Mouse (Mus musculus) ovary, adult 18-20 months (tissue): Measurements from ENCODE around the gene Osbpl9.
A peak's percentile ranks its signal among the peaks of the same experiment; 100 is the strongest.

Experiments
- DNase-seq: peaks from one replicate; pipeline ENCODE4 v3.0.0; 2022; ENCODE audit warnings: low spot score, mixed read lengths

The Osbpl9 gene

GRCm38 (mm10) chr4:109201582-109202424 lies at the start of gene Osbpl9:
Osbpl9 (minus strand) TSS chr4:109202272.
- DNase-seq, result peak; percentile 95

DNA sequence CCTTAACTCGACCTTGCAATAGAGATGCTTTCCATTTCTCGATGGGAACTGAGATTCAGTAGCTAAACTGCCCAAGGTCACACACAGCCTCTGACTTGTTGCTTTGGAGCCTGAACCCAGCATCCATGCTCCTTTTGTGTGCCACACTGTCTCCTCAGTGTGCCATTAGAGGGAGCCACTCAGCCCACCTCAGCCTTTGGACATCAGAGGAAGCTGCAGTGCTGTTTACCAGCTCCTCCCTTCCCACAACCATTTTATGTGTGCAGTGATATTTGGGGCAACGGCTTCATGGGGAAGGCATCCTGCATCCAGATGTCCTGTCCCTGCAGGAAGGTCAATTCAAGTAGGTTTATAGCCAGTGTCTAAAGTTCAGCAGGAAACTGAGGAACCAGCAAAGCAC lies 49.5 kb upstream of the Osbpl9 start:
- DNase-seq, result no peak

GRCm38 (mm10) chr4:109245016-109245620 lies 43.0 kb upstream of the Osbpl9 start:
- DNase-seq, result no peak

- DNase-seq, result no peak
Measured at GRCm38 (mm10) chr4:109244506-109244905, 42.4 kb upstream of the Osbpl9 start.

GRCm38 (mm10) chr4:109241934-109242333 lies 39.9 kb upstream of the Osbpl9 start:
- DNase-seq, result peak; percentile 60

- no peak for DNase-seq
Measured at GRCm38 (mm10) chr4:109241221-109241620, 39.1 kb upstream of the Osbpl9 start.

GRCm38 (mm10) chr4:109238428-109239268 lies 36.6 kb upstream of the Osbpl9 start:
- peak; percentile 30 for DNase-seq

DNA sequence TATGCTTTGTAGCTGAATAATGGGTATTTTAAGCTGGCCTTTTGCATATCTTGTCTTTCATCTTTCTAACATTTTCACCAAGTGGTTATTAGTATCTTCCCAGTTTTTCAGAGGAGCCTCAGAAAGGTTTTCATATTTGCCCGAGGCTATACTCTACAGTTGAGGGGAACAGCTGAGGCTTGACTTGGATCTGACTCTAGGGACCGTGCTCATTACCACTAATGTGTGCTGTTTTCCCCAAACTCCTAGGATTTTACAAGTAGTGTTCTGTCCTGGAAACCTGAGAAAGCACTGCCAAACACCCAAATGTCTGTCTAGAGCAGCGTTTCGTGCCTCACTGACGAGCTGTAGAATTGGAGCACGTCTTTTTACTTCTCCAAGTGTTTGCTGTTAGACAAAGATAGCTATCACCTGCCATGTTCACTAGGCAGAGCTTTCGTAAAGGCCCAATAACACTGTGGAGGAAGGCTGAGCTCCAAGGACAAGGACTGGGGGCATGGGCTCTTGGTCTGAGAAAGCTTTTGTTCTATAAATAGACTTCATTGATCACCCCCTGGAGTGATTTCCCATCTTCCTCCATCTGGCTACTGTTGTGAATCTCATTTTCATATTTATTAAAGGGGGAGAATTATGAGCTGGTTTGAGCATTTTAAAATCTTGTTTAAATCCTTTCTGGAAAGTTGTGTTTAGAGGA lies 34.3 kb upstream of the Osbpl9 start:
- no peak for DNase-seq

- DNase-seq, result no peak
Measured at GRCm38 (mm10) chr4:109234806-109235350, 32.8 kb upstream of the Osbpl9 start.

GRCm38 (mm10) chr4:109234185-109234584 lies 32.1 kb upstream of the Osbpl9 start, which contains the start of gene Calr4:
Calr4 (plus strand) TSS chr4:109234485.
- no peak for DNase-seq

DNA sequence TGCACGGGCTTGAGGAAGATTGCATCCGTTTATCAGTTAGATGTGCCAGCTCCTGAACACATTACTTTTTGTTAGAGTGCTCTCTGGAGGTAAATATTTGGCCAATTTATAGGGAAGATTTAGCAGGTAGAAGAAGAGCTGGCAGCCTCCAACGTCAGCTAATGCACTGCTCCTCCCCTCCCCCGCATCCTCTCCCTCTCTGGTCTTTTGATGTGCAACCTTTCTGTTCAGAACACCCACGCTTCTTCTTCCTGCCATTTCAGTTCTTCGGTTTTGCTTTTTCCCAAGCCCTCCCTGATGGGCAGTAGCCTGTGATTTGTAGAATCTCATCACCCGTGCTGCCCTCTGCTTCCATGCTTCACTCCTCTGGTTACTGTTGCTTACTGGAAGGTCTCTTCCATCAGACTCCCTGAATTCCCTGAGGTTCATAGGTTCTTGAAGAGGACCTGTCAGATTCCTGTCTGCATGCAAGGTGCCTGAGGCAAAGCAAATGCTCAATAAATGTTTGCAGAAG lies 27.8 kb upstream of the Osbpl9 start:
- no peak for DNase-seq

DNA sequence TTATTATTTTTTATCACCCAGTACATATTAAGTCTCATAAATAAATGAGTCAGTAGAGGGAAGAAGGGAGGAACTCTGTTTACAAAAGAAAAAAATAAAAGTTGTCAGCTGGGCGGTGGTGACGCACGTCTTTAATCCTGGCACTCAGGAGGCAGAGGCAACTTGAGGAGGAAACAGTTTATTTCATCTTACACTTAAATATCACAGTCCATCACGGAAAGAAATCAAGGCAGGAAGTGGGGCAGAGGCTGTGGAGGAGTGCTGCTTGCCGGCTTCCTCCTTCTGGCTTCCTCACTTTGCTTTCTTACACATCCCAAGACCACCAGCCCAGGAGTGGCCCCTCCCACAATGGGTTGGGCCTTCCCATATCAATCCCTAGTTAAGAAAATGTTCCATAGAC lies 24.0 kb upstream of the Osbpl9 start:
- no peak for DNase-seq

GRCm38 (mm10) chr4:109225606-109226005 lies 23.5 kb upstream of the Osbpl9 start:
- DNase-seq, result no peak

DNA sequence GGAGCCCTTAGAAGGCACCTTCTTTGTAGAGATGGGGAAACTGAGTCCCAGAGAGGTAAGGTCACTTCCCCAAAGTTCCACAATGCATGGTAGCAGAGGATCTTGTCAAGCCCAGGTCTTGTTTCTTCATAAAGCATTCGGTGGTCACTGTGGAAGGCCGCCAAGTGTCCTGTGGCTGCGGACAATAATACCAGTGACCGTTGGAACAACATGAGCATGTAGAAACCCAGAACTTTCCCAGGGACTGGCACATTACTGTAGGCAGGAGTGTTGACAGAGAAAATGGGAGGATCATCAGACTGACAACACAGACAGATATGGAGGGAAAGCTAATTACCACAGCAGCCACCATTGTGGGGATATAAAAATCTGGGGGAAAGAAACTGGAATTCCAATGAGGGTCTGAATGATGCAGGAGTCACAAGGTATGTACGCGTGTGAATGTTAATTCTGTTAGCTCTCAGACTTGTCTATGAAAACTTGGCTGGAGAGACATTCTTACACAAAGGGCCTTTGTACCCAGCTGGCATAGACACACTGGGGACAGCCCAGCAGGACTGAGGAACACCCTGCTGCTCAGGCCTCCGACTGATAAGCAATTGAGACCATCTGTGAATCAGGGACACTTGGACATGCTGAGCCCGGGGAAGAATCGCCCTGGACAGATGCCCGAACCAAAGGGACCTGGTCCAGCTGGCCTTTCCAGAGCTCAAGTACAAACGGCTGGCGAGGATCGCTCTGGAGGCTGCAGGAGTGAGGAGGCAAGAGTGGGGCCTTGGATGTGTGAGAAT lies 22.9 kb upstream of the Osbpl9 start:
- peak; percentile 79 for DNase-seq

- peak; percentile 73 for DNase-seq
Measured at GRCm38 (mm10) chr4:109222001-109222400, 19.9 kb upstream of the Osbpl9 start.

DNA sequence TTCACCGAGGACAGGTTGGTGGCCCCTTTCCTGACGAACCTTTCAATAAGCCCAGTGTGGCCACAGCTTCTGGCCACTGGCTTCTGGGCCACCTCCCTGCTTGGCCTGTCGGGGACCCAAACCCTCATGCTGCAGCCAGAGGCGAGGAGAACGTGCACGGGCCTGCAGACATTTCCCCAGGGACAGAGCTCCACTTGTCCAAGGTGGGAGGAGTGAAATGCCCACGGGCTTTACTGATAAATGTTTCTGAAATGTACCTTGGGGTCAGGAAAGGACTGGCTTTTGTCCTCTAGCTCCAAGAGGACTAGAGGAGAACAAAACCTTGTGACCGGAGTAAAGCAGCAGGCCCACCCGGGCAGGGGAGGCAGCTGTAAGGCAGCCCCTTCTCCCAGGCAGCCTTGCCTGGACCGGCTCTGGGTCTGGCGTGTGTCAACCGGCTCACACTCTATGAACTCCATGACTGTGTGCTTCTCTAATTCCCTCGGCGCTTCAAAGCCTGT lies 18.4 kb upstream of the Osbpl9 start:
- no peak for DNase-seq

DNA sequence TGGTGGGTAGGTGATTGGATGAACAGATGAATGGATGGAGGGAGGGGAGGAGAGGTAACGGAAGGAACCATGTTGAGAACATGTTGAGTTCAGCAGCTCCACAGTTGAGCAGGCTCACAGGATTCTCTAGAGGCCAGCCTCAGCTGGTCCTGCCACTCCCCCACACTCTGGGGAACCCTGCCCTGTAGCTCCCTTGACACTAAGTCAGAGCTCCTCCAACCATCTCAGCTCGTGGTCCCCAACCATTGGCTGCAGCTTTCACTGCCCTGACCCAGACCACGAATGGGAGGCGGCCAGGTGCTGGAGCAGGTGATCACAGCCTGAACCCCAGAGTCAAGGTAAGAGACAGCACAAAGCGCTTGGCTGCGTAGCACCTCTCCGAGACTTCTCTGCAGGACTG lies 15.9 kb upstream of the Osbpl9 start:
- DNase-seq, result no peak

- DNase-seq, result no peak
Measured at GRCm38 (mm10) chr4:109213986-109214385, 11.9 kb upstream of the Osbpl9 start.

GRCm38 (mm10) chr4:109210881-109211280 lies 8.8 kb upstream of the Osbpl9 start:
- no peak for DNase-seq

DNA sequence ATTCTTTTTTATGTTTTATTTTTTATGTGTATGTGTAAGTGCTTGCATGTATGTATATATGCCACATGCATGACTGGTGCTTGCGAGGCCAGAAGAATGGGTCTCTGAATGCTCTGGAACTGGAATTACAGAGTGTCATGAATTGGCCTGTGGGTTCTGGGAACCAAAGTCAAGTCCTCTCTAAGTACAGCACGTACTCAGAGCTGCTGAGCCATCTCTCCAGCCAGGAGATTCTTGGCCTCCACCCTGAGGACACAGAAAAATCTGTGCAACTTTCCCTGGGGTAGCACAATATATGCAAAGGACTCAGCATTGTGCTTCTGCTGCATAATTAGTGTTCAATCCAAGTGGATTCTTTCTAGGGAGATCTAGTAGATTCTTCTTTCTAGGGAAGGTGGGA lies 8.2 kb upstream of the Osbpl9 start:
- no peak for DNase-seq
